Mouse (Mus musculus) testis, postnatal 10 days (tissue): ENCODE results near the gene Gm43738.
A peak's percentile ranks its signal among the peaks of the same experiment; 100 is the strongest.

ENCODE experiments used
- DNase-seq: peaks from one replicate; pipeline ENCODE4 v3.0.0; 2021; ENCODE audit warnings: low spot score

The Gm43738 gene

DNA sequence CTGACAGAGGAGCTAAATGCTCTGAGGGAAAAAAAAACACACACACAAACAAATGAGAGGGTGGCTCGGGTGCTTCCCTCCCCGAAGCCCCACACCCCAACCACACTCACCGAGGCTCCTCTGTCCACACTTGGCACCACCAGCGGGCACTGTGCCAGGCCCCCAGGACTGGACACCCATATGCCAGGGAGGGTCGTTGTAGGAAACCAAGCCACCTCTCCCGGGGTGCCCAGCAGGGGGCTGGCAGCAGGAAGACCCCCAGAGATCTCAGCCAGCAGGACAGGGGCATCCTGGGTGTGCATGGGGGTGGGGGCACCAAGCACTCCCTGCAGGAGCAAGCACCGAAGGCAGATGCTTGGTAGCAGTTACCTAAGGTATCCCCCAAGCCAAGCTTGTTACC lies at the start of gene Gm43738:
Gene Gm43738 (minus strand): TSS at position 289 of the 400 bp plus-strand sequence.
- peak; percentile 73 for DNase-seq

DNA sequence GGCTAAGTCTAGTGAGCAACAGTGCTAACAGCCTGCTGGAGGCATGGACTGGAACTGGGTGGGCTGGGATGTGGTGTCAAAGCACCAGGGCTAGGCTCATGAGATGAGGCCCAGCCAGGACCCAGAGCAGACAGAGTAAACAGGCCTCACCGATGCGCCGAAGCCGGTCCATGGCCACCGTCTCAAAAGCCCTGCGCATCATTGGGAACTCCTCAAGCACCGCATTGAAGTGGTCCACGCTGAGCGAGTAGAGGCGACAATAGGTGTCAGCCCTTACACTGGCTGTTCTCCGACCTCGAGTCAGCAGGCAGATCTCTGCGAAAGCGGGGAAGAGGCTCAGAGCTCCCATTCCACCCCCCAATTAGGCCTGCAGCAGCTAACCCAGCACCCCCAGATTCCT lies 47.7 kb upstream of the Gm43738 start:
- no peak for DNase-seq

DNA sequence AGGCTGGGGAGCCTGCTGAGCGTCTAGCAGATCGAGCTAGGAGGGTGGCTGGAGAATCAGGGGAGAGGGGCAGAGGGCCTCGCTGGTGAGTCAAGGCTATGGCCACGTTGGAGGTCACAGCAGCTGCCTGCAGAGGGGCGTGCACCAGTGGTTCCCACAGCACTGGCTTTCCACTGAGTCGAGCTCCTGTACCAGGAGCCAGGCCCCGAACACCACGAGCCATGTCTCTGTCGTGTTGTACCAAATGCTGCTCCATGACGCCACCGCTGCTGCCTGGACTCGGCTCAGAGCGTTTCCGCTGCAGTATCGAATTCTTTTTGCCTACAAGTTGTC lies 47.0 kb upstream of the Gm43738 start:
- no peak for DNase-seq

DNA sequence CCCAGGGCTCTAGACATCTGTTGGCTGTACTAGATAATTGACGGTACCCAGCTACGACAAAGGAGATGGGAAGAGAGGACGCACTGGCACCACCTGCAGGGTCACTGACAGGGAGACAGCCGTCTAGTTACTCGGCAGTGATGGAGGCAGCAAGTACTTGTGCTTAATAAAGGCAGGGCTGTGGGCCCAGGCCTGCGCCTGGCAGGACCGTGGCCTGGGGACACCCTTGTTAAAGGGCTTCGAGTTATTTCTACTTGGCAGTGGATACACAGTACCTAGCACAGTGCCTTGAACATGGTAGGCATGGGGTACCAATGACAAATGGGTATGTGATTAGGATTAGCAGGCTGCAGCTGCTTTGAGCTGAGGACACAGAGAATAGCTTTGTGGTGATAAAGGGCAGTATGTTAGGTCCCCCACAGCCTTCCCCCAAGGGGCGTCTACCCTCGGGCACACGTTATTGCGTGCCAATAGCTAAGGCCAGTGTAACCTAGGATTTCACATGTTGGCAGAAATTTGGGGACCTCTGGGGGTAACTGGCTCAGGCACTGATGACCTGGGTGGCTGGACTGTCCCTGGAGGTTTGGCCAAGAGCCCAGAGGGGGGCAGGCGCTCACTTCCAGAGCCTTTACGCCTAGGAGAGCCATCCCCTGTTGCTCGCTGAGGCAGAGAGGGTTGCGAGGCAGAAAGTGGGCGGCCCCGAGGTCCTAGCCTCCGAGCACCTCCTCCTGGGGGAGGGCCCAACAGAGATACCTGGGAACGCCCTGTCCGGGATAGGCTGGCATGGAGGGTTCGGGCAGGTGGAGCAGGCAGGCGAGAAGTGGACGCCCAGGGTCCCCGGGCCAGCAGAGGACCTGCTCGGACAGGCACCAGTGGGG lies 46.4 kb upstream of the Gm43738 start:
- DNase-seq, result no peak

DNA sequence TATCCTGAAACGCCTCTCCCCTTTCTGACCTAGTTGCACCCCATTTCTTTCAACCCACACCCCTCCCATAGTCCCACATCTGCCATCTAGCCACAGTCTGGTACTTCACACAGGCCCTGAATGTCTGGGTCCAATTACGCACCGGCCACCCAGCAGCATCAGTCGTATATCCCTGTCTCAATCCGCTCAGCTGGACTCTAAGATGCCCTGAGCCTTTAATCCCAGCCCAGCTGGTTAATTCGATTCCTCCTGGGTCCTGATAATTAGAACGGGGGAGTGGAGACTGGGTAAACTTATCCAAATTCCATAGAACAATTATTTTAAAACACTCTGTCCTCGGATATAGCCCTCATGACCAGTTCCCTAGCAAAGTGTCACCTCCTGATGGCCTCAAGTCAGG lies 44.7 kb upstream of the Gm43738 start:
- no peak for DNase-seq

DNA sequence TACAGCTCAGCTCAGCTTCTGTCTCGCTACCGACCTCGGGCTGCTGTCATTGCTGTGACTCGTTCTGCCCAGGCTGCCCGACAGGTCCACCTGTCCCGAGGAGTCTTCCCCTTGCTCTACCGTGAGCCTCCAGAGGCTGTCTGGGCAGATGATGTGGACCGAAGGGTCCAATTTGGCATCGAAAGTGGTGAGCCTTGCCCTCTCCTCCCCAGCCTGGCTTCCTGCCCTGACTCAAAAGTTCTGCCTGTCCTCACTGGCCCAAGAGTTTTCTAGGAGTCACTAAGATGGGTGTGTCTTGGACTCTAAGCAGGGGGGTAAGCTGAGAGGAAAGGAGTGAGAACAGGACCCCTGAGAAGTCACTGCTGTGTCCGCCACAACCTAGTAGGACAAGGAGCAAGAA lies 43.9 kb upstream of the Gm43738 start:
- no peak for DNase-seq

DNA sequence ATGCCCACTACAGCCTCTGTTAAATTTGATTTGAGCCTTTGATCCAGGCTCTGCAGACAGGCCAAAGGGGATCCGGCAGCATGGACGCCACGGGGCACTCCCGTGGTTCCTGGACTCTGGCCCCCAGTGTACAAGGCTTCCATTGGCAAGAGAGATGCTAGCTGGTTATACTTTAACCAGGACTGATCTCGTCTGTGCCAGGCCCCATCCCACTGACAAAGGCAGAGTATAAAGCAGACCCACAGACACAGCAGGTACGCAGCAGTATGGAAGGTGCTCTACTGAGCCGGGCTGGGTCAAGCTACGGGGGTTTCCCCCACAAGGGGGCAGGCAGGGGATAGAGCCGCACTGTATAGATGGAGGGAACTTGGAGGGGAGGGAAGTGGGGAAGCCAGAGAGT lies 35.5 kb upstream of the Gm43738 start:
- no peak for DNase-seq

DNA sequence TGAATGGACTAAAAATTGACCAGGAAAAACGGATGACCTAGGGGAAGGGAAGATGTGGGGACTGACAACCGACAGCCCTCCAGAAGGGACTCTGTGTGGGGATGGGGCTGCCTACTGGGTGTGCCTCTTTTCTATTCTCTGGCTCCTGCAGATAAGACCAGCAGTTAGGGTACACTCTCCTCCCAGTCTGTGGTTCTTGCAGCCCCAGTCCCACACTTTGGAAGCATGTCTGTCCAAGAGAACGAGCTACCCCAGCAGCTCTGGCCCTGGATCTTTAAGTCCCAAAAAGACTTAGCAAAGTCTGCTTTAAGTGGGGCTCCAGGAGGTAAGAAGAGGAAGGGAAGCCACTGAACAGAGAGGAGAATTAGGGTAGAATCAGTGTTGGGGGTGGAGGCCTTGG lies 35.1 kb upstream of the Gm43738 start, which contains the start of gene Pklr:
Gene Pklr (plus strand): TSS at position 185 of the 400 bp plus-strand sequence.
- DNase-seq, result no peak

DNA sequence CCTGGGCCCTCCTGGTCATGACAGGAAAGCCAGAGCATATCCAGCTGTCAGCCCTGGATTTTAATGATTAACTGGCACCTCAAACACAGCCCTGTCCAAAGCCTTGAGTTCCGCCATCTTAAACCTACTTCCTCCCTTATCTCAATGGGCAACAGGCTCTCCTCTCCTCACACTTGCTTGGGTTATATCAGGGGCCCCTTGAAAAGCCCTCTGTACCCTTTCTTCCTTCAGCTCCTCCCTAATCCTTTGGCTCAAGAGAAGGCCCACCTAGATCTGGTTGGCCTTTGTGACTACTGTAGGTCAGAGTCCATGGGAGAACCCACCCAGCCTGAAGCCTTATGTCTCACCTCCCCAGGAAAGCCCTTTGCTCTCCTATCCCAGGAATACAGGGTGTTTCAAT lies 32.9 kb upstream of the Gm43738 start:
- DNase-seq, result no peak

DNA sequence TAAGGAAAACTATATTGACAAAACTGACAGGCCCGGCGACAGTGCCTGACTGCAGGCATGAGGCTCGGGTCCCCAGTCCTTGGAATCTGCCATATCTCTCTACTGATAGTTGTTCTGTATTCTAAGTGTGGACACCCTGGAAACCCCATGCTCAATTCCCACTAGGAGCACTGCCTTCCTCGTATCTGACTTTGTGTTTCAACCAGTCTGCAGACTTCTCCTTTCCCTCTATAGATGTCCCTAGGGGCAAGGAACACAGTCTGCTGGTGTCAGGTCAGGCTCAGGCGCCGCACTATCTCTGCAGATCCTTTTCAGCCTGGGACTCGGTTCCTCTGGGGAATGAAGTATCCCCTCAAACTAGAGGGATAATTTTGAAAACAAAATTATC lies 32.2 kb upstream of the Gm43738 start:
- DNase-seq, result no peak

DNA sequence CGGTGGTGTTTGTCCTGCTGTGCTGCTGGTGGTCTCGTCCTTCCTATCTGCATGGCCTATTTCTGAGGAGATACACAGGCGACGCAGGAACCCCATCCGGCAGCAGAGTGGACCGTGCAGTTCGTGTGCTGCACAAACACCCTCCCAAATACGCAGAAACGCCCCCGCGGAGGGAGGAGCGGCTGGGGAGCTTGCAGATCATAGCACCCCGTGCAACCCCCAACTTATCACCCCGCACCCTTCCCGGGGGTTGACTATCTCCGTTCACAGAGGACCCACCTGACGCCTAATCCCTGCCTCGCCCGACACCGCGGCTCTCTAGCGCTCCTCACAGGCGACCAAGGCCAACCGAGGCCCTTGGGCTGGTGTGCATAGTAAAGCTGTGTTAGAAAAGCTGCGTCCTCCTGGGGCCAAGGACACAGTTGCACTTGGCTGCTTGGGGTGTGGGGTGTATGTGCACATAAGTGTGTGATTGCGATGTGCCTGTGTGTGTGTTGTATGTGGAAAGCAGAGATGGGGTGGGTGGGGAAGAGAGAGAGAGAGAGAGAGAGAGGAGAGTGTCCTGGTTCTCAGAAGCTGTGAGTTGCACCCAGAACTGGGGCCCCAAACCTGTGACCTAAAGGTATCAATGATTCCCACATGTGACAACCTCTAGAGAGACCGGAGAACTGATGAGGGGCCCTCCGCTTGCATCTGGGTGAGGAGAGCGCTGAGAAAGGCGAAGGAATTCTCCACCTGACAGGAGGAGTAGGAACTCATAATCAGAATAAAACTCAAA lies 31.6 kb upstream of the Gm43738 start:
- DNase-seq, result peak; percentile 63

DNA sequence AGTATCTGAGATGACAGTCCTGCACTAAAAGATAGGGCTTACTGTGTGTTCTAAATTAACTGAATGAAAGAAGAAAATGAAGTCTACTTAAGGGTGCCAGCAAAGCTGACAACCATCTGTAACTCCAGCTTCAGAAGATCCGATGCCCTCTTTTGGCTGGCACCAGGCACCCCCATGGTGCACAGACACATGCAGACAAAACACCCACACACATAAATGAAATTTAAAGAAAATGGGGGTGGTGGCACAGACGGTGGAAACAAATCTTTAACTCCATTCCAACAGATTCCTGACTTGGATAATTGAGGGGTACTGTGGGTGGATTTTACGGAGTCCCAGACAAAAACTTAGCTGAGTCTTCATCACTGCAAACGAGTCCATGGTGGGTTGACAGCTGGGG lies 30.9 kb upstream of the Gm43738 start:
- DNase-seq, result no peak

DNA sequence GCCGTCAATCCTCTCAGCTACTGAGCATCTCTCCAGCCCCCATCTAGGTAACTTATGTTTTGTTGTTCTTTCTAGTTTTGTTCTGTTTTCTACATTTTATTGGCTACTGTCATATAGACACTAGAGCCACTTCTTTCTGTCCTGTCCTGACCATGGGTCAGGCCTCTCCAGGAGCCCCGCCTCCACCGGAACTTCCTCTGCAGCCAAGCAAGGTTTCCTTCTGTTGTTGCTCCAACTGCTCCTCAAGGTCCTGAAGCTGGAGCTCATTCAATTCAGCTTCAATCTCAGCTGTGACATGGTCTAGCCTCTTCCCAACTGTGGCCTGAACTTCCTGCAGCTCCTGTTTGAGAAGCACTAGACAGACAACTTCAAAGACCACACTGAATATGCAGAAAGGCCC lies 29.0 kb upstream of the Gm43738 start:
- no peak for DNase-seq

DNA sequence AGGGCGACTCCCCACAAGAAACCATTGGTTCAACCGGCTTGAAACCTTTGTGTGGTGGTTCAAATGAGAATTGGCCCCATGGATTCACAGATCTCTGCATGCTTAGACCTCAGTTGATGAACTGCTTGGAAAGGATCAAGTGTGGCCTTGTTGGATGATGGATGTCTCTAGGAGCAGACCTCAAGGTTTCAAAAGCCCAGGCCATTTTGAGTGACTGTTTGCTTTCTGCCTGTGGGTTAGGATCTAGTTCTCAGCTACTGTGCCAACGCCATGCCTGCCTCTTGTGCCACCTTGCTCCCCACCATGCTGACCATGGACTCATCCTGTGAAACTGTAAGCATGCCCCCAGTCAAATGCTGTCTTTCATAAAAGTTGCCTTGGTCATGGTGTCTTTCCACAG lies 25.1 kb upstream of the Gm43738 start:
- DNase-seq, result no peak

DNA sequence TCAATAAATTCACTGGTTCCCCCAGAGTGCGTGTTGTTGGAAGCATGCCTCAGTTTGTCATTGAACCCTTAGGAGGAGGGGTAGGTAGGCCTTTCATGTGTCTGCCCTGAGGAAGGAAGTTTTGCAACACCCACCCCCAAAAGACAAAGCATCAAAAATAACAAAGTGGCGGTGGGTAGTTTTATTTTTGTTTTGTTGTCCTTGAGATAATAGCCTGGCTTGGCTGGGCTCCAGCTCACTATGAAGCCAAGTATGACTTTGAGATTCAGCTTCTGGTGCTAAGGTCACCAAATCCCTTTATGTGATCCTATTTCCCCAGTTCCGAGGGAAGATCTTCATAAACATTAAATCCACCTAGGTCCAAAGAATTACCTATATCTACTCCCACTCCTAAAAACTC lies 23.3 kb upstream of the Gm43738 start:
- DNase-seq, result peak; percentile 59

DNA sequence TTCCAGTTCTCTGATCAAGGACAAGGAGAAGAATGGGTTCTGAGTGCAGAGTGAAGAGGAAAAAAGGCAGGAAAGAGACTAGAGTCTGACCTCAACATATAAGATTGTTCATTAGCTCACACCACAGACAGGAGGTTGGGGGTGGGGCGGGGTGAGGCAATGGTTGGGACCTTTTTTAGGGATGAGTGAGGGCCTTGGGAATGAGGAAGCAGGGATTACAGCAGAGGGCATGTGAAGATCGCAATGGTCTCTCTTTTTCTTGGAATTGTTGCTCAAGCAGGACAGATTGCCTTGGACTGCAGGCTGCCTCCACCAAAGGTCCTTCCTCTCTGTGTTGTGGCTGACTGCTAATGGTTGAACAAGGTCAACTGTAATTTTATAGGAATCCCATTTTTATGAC lies 22.4 kb upstream of the Gm43738 start:
- DNase-seq, result peak; percentile 66

DNA sequence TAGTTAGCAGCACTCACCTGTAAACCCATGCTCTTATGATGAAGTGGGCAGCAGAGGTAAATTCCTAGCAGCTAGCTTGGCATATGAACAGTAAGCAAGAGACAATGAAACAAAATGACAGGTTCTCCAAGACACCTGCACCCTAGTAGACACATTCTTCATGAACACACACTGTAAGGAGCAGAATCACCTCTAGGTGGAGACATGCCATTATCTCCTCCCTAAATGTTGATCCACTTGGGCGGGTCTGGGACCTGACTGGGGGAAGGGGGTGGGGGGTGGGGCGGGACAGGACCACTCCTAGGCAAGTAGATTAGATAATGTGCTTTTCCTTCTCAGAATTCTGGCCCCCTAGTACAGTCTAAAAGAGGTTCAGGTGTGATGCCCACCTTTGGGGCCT lies 14.6 kb upstream of the Gm43738 start:
- DNase-seq, result no peak

DNA sequence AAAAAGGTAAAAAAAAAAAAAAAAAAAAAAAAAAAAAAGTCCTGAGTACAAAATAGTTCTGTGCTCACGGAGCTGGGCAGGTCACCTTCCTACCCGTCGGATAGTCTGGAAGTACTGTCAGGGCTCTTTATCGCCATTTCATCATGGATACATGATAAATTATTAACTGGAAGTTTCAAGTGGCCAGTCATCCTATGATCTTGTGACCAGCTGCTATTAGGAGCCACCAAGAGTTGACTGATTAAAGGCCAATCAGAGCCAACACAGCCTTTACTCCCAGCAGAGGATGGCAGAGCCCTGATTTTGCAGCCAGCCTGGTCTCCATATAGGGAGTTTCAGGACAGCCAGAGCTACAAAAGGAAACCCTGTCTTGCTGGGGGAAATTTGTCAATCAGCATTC lies 12.2 kb upstream of the Gm43738 start:
- no peak for DNase-seq

DNA sequence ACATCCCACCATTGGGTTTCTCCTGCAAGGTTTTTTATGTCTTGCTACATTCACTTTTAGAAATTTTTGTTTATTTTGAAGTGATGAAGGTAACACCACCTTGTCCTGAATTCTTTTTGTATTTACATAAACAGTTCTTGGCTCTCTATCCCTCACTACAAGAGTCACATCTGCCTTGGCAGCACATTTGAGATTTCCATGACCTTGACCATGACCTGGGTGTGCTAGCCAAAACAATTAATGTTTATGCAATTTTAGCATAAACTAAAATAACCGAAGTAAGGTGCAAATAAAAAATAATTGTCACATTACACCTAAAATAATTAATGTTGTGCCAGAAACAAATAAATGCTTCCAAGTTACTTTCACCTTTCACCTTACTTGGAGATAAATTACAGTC lies 7.2 kb upstream of the Gm43738 start:
- no peak for DNase-seq

DNA sequence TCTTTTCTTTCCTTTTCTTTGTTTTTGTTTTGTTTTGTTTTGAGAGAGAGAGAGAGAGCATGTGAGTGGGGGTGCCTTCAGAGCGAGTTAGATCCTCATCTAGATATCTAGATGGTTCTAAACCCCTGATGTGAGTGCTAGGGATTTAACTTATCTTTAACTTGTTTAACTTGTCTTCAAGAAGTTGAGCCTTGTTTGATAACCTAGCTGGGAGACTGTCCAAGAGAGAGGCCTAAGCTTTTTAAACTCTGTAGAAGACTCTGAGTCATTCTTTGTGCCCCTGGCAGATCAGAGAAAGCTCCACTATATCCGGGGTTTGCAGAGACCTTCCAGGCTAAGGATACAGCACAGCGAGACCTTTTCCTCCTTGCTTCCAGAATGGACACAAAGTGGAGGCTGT lies 6.6 kb upstream of the Gm43738 start:
- no peak for DNase-seq

DNA sequence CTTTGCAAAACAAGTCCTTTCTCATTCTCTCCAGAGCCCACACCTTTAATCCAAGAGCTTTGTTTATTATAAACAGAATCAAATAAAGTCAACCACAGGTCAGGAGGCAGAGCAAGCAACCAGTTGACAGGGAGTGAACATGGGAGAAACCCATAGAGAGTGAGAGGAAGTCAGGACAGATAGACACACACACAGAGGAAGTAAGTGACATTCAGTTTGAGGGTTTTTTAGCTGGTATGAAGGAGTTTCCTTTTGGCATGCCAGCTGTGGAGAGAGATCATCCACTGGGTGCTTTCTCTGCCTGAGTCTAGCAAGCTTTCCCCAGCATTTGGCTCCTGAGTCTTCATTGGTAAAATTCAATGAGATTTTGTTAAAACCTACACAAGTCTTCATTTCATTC lies 6.0 kb upstream of the Gm43738 start:
- DNase-seq, result no peak

DNA sequence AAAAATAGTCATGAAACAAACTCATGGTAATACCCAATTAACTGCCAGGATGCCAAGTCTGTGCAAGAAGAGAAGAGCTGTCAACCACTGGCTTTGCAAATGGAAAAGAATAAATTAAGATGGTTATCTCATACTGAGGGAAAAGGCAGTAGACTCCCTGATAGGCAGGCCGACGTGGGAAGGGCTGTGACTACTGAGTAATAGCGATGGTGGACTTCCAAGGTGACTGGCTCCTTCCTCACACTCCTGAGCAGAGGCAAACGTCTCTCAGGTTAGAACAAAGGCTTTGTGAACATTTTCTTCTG lies 2.3 kb upstream of the Gm43738 start:
- no peak for DNase-seq

DNA sequence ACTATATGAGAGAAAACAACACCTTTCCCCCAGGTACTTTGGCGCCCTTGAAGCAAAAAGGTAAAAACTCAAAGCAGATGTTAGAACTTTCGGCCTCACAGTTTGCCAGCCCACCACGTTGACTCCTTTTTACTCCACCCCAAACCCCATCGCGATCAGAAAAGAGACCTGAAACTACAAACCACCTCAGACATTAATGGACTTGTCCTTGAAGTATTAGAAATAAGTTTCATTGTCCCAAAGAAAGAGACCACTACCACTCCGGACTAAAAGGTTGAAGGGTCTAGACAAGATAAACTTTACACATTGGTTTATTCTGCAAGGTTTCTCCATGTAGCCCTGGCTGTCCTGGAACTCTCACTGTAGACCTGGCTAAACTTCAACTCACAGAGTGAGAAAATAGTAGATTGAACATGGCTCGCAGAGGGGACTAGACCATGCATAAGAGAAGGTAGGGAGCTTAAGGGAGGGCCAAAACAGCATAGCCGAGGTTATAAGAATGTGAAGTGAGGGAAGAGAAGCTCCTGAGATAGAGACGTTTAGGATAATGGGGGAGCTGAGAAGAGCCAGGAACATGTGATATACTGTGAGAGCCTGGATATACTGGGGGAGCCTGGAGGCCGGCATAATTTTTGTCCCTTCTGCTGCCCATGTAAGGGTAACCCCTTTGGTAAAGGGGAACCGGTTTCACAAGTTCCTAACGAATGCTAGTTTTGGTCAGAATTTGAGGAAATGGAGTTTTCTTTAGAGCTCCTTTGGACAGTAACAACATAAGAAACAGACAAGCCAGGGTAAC lies 1.8 kb upstream of the Gm43738 start:
- DNase-seq, result no peak
